Mouse (Mus musculus) liver, embryonic 12.5 days (tissue): Measurements from ENCODE around the gene Tmem91. TPM values are rescaled to one million over a fixed set of nuclear protein-coding genes. Genes with fewer than 3 reads are reported as not detected.
A peak's percentile ranks its signal among the peaks of the same experiment; 100 is the strongest.
"Not testable (repeated sequence)": the region's sequence is repeated elsewhere in the genome, so short reads cannot be mapped to it uniquely, and the experiment has no call there.

ENCODE experiments used
- ATAC-seq: fragments of 200-750 bp; cut with Nextera tagmentation; 2 replicates; pipeline ENCODE4 v1.8.0; 2017; ENCODE audit warnings: moderate number of reproducible peaks, mild to moderate bottlenecking, moderate library complexity
- H3K27ac ChIP-seq: fragments of 300-500 bp; sonication (generic); 2 replicates; pipeline ENCODE4 v1.5.1; 2016; ENCODE audit warnings: mild to moderate bottlenecking
- H3K27me3 ChIP-seq: fragments of 300-500 bp; sonication (generic); replicated peaks from 2 replicates; pipeline ENCODE4 v1.6.1; 2016; ENCODE audit warnings: mild to moderate bottlenecking, moderate library complexity
- H3K36me3 ChIP-seq: fragments of 300-500 bp; sonication (generic); 2 replicates; pipeline ENCODE4 v1.6.1; 2016; ENCODE audit warnings: mild to moderate bottlenecking, moderate library complexity
- H3K4me1 ChIP-seq: fragments of 300-500 bp; sonication (generic); 2 replicates; pipeline ENCODE4 v1.6.1; 2016
- H3K4me2 ChIP-seq: fragments of 300-500 bp; sonication (generic); 2 replicates; pipeline ENCODE4 v1.6.1; 2016; ENCODE audit warnings: mild to moderate bottlenecking, moderate library complexity
- H3K4me3 ChIP-seq: fragments of 300-500 bp; sonication (generic); 2 replicates; pipeline ENCODE4 v1.5.1; 2016; ENCODE audit warnings: mild to moderate bottlenecking, moderate library complexity
- H3K9ac ChIP-seq: fragments of 300-500 bp; sonication (generic); 2 replicates; pipeline ENCODE4 v1.6.1; 2016; ENCODE audit warnings: mild to moderate bottlenecking, moderate library complexity
- H3K9me3 ChIP-seq: fragments of 300-500 bp; sonication (generic); replicated peaks from 2 replicates; pipeline ENCODE4 v1.6.1; 2016; ENCODE audit warnings: mild to moderate bottlenecking, moderate library complexity
- WGBS: fragments of 180-500 bp; shearing (Covaris S2); methylation state at CpG from one replicate; pipeline ENCODE4 v1.1.7; 2016; ENCODE audit not compliant: insufficient replicate concordance; 5-methylcytosine and 5-hydroxymethylcytosine counted together
- polyA plus RNA-seq: library from polyadenylated mRNA; unstranded; fragments of >200 nt; fragmentation: Nextera tagmentation; extraction: Ambion mirVana; gene quantifications from 2 replicates; pipeline ENCODE4 v1.2.1, GENCODE M21; 2016

Gene Tmem91
- 2.0 and 3.2 TPM in 2 replicates for polyA plus RNA-seq

GRCm38 (mm10) chr7:25674719-25675300 lies at the start of gene Tmem91:
Gene Tmem91 (minus strand): TSS chr7:25675166.
- Histone ChIP-seq H3K27ac (no peak within 1 kb of the TSS), H3K4me1 (peaks cover 31% of the 10 kb centered on the region), H3K4me3 (peak within 1 kb of the TSS; percentile 47), H3K36me3 (0 out of 2 replicates have a peak, but pooled peaks cover 4% of the 10 kb centered on the region), H3K27me3 (peaks cover 42% of the 10 kb centered on the region), H3K9me3 (0 out of 2 replicates have a peak, but pooled peaks cover 4% of the 10 kb centered on the region), H3K4me2 (peak within 1 kb of the TSS; percentile 71), H3K9ac (peak within 1 kb of the TSS; percentile 8; the same call in 1 of the 2 replicates)
- no peak for ATAC-seq
- WGBS: 2% methylated on average over 29 of the region's 29 CpGs

DNA sequence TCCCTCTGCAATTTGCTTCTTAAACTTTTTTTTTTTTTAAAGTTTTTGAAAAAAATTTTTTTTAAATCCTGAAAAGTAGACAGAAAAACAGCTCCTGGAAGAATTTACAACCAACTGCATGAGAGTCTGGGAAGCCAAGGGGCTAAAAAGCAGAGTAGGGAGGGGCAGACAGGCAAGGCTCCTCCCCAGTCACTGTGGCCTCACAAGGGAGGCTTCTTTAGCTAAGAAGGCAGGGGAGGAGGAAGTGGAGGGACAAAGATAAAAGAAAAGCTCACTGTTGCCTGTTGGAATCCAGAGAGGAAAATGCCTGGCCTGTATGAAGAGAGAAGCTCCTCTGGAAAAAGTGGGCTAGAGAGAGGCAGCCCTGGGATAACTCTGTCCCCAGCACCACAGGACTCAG lies 46.8 kb upstream of the Tmem91 start:
- H3K9ac ChIP-seq: peak overlapping the region; percentile 44; the same call in 1 of the 2 replicates
- peak overlapping the region; percentile 39 for H3K4me2 ChIP-seq
- not testable (repeated sequence) for H3K9me3 ChIP-seq, H3K27me3 ChIP-seq, H3K4me3 ChIP-seq
- H3K27ac ChIP-seq: peak overlapping the region; percentile 77
- peaks cover 54% of the 10 kb centered on the region for H3K4me1 ChIP-seq
- peak; percentile 48; the same call in 1 of the 2 replicates for ATAC-seq
- peaks cover 72% of the 10 kb centered on the region for H3K36me3 ChIP-seq

DNA sequence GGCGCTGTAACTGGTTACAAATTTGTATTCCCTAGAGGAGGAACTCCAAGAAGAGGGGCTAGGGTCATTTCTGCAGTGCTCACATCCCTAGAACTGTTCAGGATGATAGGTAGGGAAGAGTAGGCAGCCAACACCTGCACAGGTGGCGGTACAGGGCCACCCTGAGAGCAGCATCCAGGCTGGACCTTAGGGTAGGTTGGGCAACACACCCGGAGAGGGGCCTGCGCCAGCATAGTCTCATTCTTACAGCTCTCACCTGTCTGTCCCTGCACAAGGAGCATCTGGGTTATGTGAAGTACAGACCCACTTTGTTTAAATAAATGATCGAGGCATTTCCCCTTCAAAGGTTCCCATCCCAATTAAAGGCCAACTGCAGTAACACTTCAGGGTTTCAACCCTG lies 45.8 kb upstream of the Tmem91 start:
- H3K4me1 ChIP-seq: peaks cover 55% of the 10 kb centered on the region
- H3K4me3 ChIP-seq: no peak overlapping the region
- ATAC-seq: no peak
- no peak overlapping the region for H3K9ac ChIP-seq
- peak overlapping the region; percentile 15; the same call in 1 of the 2 replicates for H3K27ac ChIP-seq
- no peaks in the 10 kb centered on the region for H3K27me3 ChIP-seq
- 81% methylated on average over 5 of the region's 5 CpGs for WGBS
- peaks cover 72% of the 10 kb centered on the region for H3K36me3 ChIP-seq
- H3K9me3 ChIP-seq: no peaks in the 10 kb centered on the region
- no peak overlapping the region for H3K4me2 ChIP-seq

DNA sequence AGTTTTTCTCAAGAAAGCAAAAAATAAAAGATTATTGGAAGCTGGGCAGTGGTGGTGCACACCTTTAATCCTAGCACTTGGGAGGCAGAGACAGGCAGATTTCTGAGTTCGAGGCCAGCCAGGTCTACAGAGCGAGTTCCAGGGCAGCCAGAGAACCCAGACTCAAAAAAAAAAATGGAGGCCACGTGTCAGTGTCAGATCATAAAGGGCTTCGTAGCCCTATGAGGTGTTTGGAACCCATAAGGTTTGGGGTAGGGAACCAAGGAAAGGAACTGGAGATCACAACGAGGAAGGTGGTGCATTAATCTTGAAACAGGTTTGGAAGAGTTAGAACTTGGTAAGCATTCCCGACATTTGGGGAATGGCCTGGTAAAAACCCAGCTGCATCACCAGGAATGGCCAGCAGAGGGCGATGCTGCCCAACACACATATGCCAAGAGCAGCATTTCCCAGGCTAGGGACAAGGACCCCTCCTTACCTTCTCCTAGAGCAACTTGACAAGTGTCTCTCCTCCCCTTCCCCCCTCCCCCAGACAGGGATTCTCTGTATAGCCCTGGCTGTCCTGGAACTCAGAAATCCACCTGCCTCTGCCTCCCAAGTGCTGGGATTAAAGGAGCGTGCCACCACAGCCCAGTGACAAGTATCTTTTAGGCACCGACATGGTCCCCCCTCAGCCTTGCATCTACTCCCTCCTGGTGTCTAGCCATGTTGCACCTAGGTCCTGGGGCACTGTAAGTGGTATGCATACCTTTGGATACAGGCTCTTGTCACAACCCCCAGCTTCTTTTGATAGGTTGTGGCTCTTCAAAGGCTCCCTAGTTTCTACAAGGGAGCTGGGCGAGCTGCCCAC lies 45.0 kb upstream of the Tmem91 start:
- Histone ChIP-seq H3K9me3 (no peaks in the 10 kb centered on the region), H3K27ac (peak overlapping the region; percentile 87), H3K27me3 (no peaks in the 10 kb centered on the region), H3K9ac (peak overlapping the region; percentile 81), H3K4me2 (peak overlapping the region; percentile 76), H3K4me3 (peak overlapping the region; percentile 82; the same call in 1 of the 2 replicates), H3K36me3 (peaks cover 72% of the 10 kb centered on the region), H3K4me1 (peaks cover 55% of the 10 kb centered on the region)
- WGBS: 52% methylated on average over 10 of the region's 10 CpGs
- no peak for ATAC-seq

DNA sequence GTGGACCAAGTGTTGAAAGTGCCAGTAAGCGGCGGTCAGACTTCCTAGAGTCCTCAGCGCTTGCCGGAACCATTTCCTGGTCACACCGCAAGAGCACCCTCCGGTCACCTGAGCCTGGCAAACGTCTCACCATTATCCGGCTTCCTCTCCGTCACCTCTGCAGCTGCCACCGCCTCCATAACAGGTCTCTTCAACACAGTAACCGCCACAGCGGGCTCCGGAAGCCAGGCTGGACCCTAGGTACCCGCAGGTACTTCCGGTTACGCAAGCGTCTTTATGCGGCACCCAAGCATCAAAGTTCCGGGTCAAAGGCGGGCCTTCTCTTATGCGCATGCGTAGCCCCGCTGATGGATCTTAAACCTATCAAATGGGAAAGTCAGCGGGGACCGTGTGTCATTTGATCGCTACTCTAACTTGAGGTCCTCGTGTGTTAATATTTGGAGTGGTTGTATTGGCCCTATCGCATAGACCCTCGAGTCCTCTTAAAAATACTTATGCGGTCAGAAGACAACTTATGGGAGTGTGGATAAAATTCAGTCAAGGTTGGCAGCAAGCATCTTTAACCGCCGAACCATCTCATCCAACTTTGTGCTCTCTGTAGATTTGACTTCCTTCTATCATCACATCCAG lies 43.9 kb upstream of the Tmem91 start, which contains the start of gene Ccdc97:
Gene Ccdc97 (minus strand): TSS at position 301 of the 630 bp plus-strand sequence.
- H3K4me3 ChIP-seq: peak within 1 kb of the TSS; percentile 82
- peak within 1 kb of the TSS; percentile 76 for H3K4me2 ChIP-seq
- H3K9me3 ChIP-seq: no peaks in the 10 kb centered on the region
- peaks cover 72% of the 10 kb centered on the region for H3K36me3 ChIP-seq
- peak; percentile 80 for ATAC-seq
- peak within 1 kb of the TSS; percentile 81 for H3K9ac ChIP-seq
- peaks cover 55% of the 10 kb centered on the region for H3K4me1 ChIP-seq
- no peaks in the 10 kb centered on the region for H3K27me3 ChIP-seq
- whole genome bisulfite sequencing: 2% methylated on average over 32 of the region's 32 CpGs
- H3K27ac ChIP-seq: peak within 1 kb of the TSS; percentile 87

DNA sequence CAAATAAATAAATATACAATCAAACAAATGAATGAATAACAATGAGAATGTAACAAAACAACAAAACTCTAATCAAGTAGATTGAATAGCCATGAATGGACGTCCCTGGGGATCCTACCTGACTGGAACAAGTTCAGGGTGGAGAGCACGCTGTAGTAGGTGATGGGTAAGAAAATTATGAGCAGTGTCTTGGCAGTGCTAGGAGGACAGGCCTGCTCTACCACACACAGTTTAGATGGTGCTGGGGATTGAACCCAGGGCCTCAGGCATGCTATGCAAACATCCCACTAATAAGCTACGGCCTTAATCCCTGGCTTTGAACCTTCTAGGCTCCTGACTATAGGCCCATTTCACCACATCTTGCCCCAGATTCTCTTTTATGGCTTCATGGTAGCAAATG lies 42.5 kb upstream of the Tmem91 start:
- ATAC-seq: no peak
- Histone ChIP-seq H3K27me3 (no peaks in the 10 kb centered on the region), H3K27ac (no peak overlapping the region), H3K4me3 (peak overlapping the region; percentile 82), H3K4me1 (peaks cover 45% of the 10 kb centered on the region), H3K9me3 (no peaks in the 10 kb centered on the region), H3K36me3 (peaks cover 72% of the 10 kb centered on the region), H3K4me2 (peak overlapping the region; percentile 76), H3K9ac (0 out of 2 replicates have a peak overlapping the region, but pooled peaks have one; percentile 81)
- WGBS: 85% methylated on average over 3 of the region's 3 CpGs

- H3K27ac ChIP-seq: no peak overlapping the region
- H3K4me2 ChIP-seq: no peak overlapping the region
- no peaks in the 10 kb centered on the region for H3K27me3 ChIP-seq
- H3K9ac ChIP-seq: no peak overlapping the region
- 91% methylated on average over 22 of the region's 22 CpGs for WGBS
- H3K4me3 ChIP-seq: no peak overlapping the region
- no peak for ATAC-seq
- peaks cover 74% of the 10 kb centered on the region for H3K36me3 ChIP-seq
- peaks cover 53% of the 10 kb centered on the region for H3K4me1 ChIP-seq
- no peaks in the 10 kb centered on the region for H3K9me3 ChIP-seq
Observed at GRCm38 (mm10) chr7:25715731-25716271, 40.8 kb upstream of the Tmem91 start.

- Histone ChIP-seq H3K4me2 (no peak overlapping the region), H3K4me3 (no peak overlapping the region), H3K27ac (no peak overlapping the region), H3K36me3 (peaks cover 67% of the 10 kb centered on the region), H3K4me1 (peaks cover 54% of the 10 kb centered on the region), H3K27me3 (no peaks in the 10 kb centered on the region), H3K9ac (no peak overlapping the region), H3K9me3 (no peaks in the 10 kb centered on the region)
- ATAC-seq: no peak
- 87% methylated on average over 8 of the region's 8 CpGs for WGBS
Observed at GRCm38 (mm10) chr7:25714581-25714980, 39.6 kb upstream of the Tmem91 start.

GRCm38 (mm10) chr7:25712801-25713200 lies 37.8 kb upstream of the Tmem91 start:
- WGBS: 84% methylated on average over 9 of the region's 9 CpGs
- H3K9ac ChIP-seq: no peak overlapping the region
- H3K9me3 ChIP-seq: no peaks in the 10 kb centered on the region
- no peak overlapping the region for H3K27ac ChIP-seq
- H3K4me3 ChIP-seq: no peak overlapping the region
- ATAC-seq: no peak
- H3K4me1 ChIP-seq: peaks cover 50% of the 10 kb centered on the region
- no peak overlapping the region for H3K4me2 ChIP-seq
- H3K27me3 ChIP-seq: no peaks in the 10 kb centered on the region
- H3K36me3 ChIP-seq: peaks cover 76% of the 10 kb centered on the region

DNA sequence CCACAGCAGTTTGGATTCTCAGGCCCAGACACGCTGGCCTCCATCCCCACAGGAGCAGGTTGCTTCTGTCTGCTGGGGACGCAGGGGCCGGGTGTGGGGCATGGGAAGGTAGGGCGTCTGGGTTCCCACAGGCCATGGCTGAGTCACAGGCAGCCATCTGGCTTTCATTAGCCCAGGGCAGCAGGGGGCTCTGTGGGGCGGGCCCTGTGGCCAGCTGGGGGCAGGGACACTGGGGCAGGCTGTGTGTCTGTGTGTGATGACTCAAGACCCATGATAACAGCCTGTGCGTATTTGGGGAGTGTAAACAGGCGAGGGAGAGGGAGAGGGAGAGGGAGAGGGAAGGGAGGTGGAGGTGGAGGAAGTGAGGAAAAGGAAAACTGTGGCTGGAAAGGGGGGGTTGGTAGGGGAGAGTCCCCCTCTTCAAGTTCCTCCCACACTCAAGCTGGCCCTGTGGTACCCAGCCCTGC lies 36.8 kb upstream of the Tmem91 start:
- Histone ChIP-seq H3K4me1 (peaks cover 50% of the 10 kb centered on the region), H3K27me3 (no peaks in the 10 kb centered on the region), H3K4me2 (no peak overlapping the region), H3K4me3 (no peak overlapping the region), H3K9ac (no peak overlapping the region), H3K27ac (peak overlapping the region; percentile 57), H3K36me3 (peaks cover 80% of the 10 kb centered on the region), H3K9me3 (no peaks in the 10 kb centered on the region)
- peak; percentile 43 for ATAC-seq
- WGBS: 23% methylated on average over 7 of the region's 7 CpGs

DNA sequence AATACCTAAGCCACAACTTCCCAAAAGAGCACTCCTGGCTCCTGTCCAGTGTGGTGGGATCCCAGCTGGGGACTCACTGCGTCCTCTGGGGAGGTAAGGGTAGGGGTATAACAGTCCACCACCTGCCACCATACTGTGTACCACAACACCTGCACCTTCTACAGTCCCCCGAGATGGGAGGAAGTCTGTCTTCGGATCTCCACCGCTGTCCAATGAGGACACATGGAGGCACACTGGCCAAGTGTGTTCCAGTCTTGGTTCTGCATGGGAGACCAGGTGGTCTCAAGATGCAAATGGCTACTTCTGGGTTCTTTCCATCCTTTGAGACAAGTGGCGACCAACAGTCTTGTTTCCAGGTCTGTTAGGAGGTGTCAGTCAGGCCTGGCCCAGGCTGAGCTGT lies 36.2 kb upstream of the Tmem91 start:
- Histone ChIP-seq H3K27me3 (no peaks in the 10 kb centered on the region), H3K9ac (no peak overlapping the region), H3K9me3 (no peaks in the 10 kb centered on the region), H3K4me1 (peaks cover 55% of the 10 kb centered on the region), H3K36me3 (peaks cover 78% of the 10 kb centered on the region), H3K4me3 (no peak overlapping the region), H3K27ac (peak overlapping the region; percentile 57; the same call in 1 of the 2 replicates), H3K4me2 (no peak overlapping the region)
- 64% methylated on average over 5 of the region's 5 CpGs for WGBS
- ATAC-seq: no peak
